Mouse (Mus musculus): ENCODE measurements at regions not wholly inside any gene's neighbourhood (a gene's known extent, or its start where the extent isn't known, plus 50 kb on each side); places are given as distances from the start of the nearest gene placed in this dataset.

- Histone ChIP-seq H3K36me3 (no peaks in the 10 kb centered on the region), H3K9me3 (no peaks in the 10 kb centered on the region), H3K27me3 (no peaks in the 10 kb centered on the region), H3K4me3 (no peak overlapping the region), H3K4me2 (no peak overlapping the region), H3K9ac (no peak overlapping the region), H3K4me1 (replicated peaks) (0 out of 2 replicates have a peak, but pooled peaks cover 8% of the 10 kb centered on the region), H3K27ac (replicated peaks) (no peak overlapping the region)
- WGBS = 88% methylated on average over 2 of the region's 2 CpGs
- no peak for ATAC-seq (ENCODE audit: low read depth)
Observed at GRCm38 (mm10) chr2:146593291-146593690, 81.1 kb upstream of the Ralgapa2 start.

GRCm38 (mm10) chr2:146594212-146594611 lies 82.1 kb upstream of the Ralgapa2 start:
- WGBS = 39% methylated on average over 4 of the region's 4 CpGs
- no peaks in the 10 kb centered on the region for H3K27me3 ChIP-seq
- H3K36me3 ChIP-seq = no peaks in the 10 kb centered on the region
- no peak overlapping the region for H3K4me3 ChIP-seq
- no peaks in the 10 kb centered on the region for H3K9me3 ChIP-seq
- H3K4me1 ChIP-seq (replicated peaks) = 0 out of 2 replicates have a peak, but pooled peaks cover 8% of the 10 kb centered on the region
- H3K27ac ChIP-seq (replicated peaks) = no peak overlapping the region
- H3K4me2 ChIP-seq = no peak overlapping the region
- H3K9ac ChIP-seq = no peak overlapping the region
- no peak for ATAC-seq (ENCODE audit: low read depth)

- H3K27ac ChIP-seq (replicated peaks) = no peak overlapping the region
- ATAC-seq (ENCODE audit: low read depth) = no peak
- H3K36me3 ChIP-seq = no peaks in the 10 kb centered on the region
- H3K9me3 ChIP-seq = no peaks in the 10 kb centered on the region
- H3K27me3 ChIP-seq = no peaks in the 10 kb centered on the region
- 91% methylated on average over 2 of the region's 2 CpGs for WGBS
- no peak overlapping the region for H3K4me3 ChIP-seq
- no peak overlapping the region for H3K9ac ChIP-seq
- no peak overlapping the region for H3K4me2 ChIP-seq
- 0 out of 2 replicates have a peak, but pooled peaks cover 8% of the 10 kb centered on the region for H3K4me1 ChIP-seq (replicated peaks)
Observed at GRCm38 (mm10) chr2:146595673-146596072, 83.5 kb upstream of the Ralgapa2 start.

- Histone ChIP-seq H3K4me2 (no peak overlapping the region), H3K36me3 (no peaks in the 10 kb centered on the region), H3K4me1 (replicated peaks) (no peaks in the 10 kb centered on the region), H3K9ac (no peak overlapping the region), H3K9me3 (no peaks in the 10 kb centered on the region), H3K27ac (replicated peaks) (no peak overlapping the region), H3K4me3 (no peak overlapping the region), H3K27me3 (no peaks in the 10 kb centered on the region)
- no peak for ATAC-seq (ENCODE audit: low read depth)
Observed at GRCm38 (mm10) chr2:146606170-146606569, 94.0 kb upstream of the Ralgapa2 start.

- Histone ChIP-seq H3K4me3 (no peak overlapping the region), H3K9ac (no peak overlapping the region), H3K4me2 (no peak overlapping the region), H3K4me1 (replicated peaks) (peaks cover 5% of the 10 kb centered on the region; the same call in 1 of the 2 replicates), H3K27ac (replicated peaks) (no peak overlapping the region), H3K9me3 (no peaks in the 10 kb centered on the region), H3K27me3 (no peaks in the 10 kb centered on the region), H3K36me3 (no peaks in the 10 kb centered on the region)
- ATAC-seq (ENCODE audit: low read depth) = no peak
- WGBS = 95% methylated on average over 2 of the region's 2 CpGs
Observed at GRCm38 (mm10) chr2:146610896-146611295, 98.8 kb upstream of the Ralgapa2 start.

GRCm38 (mm10) chr2:146611886-146612521 lies 99.9 kb upstream of the Ralgapa2 start:
- 45% methylated on average over 6 of the region's 6 CpGs for WGBS
- peaks cover 5% of the 10 kb centered on the region; the same call in 1 of the 2 replicates for H3K4me1 ChIP-seq (replicated peaks)
- no peak overlapping the region for H3K4me2 ChIP-seq
- ATAC-seq (ENCODE audit: low read depth) = peak; percentile 59
- H3K27me3 ChIP-seq = no peaks in the 10 kb centered on the region
- H3K4me3 ChIP-seq = no peak overlapping the region
- no peaks in the 10 kb centered on the region for H3K9me3 ChIP-seq
- H3K9ac ChIP-seq = no peak overlapping the region
- H3K36me3 ChIP-seq = no peaks in the 10 kb centered on the region
- no peak overlapping the region for H3K27ac ChIP-seq (replicated peaks)

GRCm38 (mm10) chr2:146612522-146613288 lies 100.6 kb upstream of the Ralgapa2 start:
- H3K36me3 ChIP-seq = no peaks in the 10 kb centered on the region
- no peaks in the 10 kb centered on the region for H3K9me3 ChIP-seq
- H3K27ac ChIP-seq (replicated peaks) = no peak overlapping the region
- peaks cover 5% of the 10 kb centered on the region; the same call in 1 of the 2 replicates for H3K4me1 ChIP-seq (replicated peaks)
- peak; percentile 47; the same call in 1 of the 2 replicates for ATAC-seq (ENCODE audit: low read depth)
- peak overlapping the region; percentile 54 for H3K4me2 ChIP-seq
- no peaks in the 10 kb centered on the region for H3K27me3 ChIP-seq
- H3K4me3 ChIP-seq = peak overlapping the region; percentile 18
- H3K9ac ChIP-seq = peak overlapping the region; percentile 55
- 7% methylated on average over 20 of the region's 20 CpGs for WGBS

- ATAC-seq (ENCODE audit: low read depth) = peak; percentile 72; the same call in 1 of the 2 replicates
- no peaks in the 10 kb centered on the region for H3K4me1 ChIP-seq (replicated peaks)
- no peak overlapping the region for H3K4me2 ChIP-seq
- H3K4me3 ChIP-seq = no peak overlapping the region
- no peak overlapping the region for H3K27ac ChIP-seq (replicated peaks)
- peaks cover 47% of the 10 kb centered on the region for H3K27me3 ChIP-seq
- 10% methylated on average over 5 of the region's 5 CpGs for WGBS
- H3K36me3 ChIP-seq = no peaks in the 10 kb centered on the region
- H3K9me3 ChIP-seq = no peaks in the 10 kb centered on the region
- no peak overlapping the region for H3K9ac ChIP-seq
Observed at GRCm38 (mm10) chr2:146621167-146621566, 109.0 kb upstream of the Ralgapa2 start.

- no peak overlapping the region for H3K4me2 ChIP-seq
- ATAC-seq (ENCODE audit: low read depth) = no peak
- H3K9me3 ChIP-seq = no peaks in the 10 kb centered on the region
- WGBS = 97% methylated on average over 1 of the region's 1 CpGs
- no peak overlapping the region for H3K9ac ChIP-seq
- no peak overlapping the region for H3K4me3 ChIP-seq
- no peaks in the 10 kb centered on the region for H3K36me3 ChIP-seq
- H3K4me1 ChIP-seq (replicated peaks) = no peaks in the 10 kb centered on the region
- no peak overlapping the region for H3K27ac ChIP-seq (replicated peaks)
- peaks cover 62% of the 10 kb centered on the region for H3K27me3 ChIP-seq
Observed at GRCm38 (mm10) chr2:146623052-146623451, 110.9 kb upstream of the Ralgapa2 start.

- no peaks in the 10 kb centered on the region for H3K36me3 ChIP-seq
- no peak overlapping the region for H3K4me2 ChIP-seq
- H3K4me3 ChIP-seq = no peak overlapping the region
- no peak overlapping the region for H3K9ac ChIP-seq
- 38% methylated on average over 5 of the region's 5 CpGs for WGBS
- H3K4me1 ChIP-seq (replicated peaks) = no peaks in the 10 kb centered on the region
- H3K9me3 ChIP-seq = no peaks in the 10 kb centered on the region
- H3K27me3 ChIP-seq = peaks cover 73% of the 10 kb centered on the region
- ATAC-seq (ENCODE audit: low read depth) = no peak
- H3K27ac ChIP-seq (replicated peaks) = no peak overlapping the region
Observed at GRCm38 (mm10) chr2:146624207-146624606, 112.1 kb upstream of the Ralgapa2 start.

- WGBS = 46% methylated on average over 5 of the region's 5 CpGs
- no peaks in the 10 kb centered on the region for H3K9me3 ChIP-seq
- no peak overlapping the region for H3K27ac ChIP-seq (replicated peaks)
- H3K4me1 ChIP-seq (replicated peaks) = no peaks in the 10 kb centered on the region
- H3K27me3 ChIP-seq = peaks cover 71% of the 10 kb centered on the region
- no peak for ATAC-seq (ENCODE audit: low read depth)
- no peaks in the 10 kb centered on the region for H3K36me3 ChIP-seq
- no peak overlapping the region for H3K9ac ChIP-seq
- no peak overlapping the region for H3K4me3 ChIP-seq
- H3K4me2 ChIP-seq = no peak overlapping the region
Observed at GRCm38 (mm10) chr2:146625166-146625751, 113.1 kb upstream of the Ralgapa2 start.

- Histone ChIP-seq H3K36me3 (no peaks in the 10 kb centered on the region), H3K4me3 (no peak overlapping the region), H3K4me2 (no peak overlapping the region), H3K4me1 (replicated peaks) (no peaks in the 10 kb centered on the region), H3K27ac (replicated peaks) (no peak overlapping the region), H3K9me3 (no peaks in the 10 kb centered on the region), H3K9ac (no peak overlapping the region), H3K27me3 (peaks cover 77% of the 10 kb centered on the region)
- ATAC-seq (ENCODE audit: low read depth) = no peak
- 63% methylated on average over 1 of the region's 1 CpGs for WGBS
Observed at GRCm38 (mm10) chr2:146626531-146626930, 114.4 kb upstream of the Ralgapa2 start.
